Mouse (Mus musculus) bone marrow, adult 2 months (tissue): Measurements from ENCODE around the gene Cabp2.

Experiments
- CTCF ChIP-seq: fragments of 200-500 bp; IDR thresholded peaks from 2 replicates; pipeline ENCODE4 v1.5.1; 2011; ENCODE audit warnings: low read length, control low read depth; ENCODE audit not compliant: control insufficient read depth, insufficient read depth
- POLR2A ChIP-seq: fragments of 200-500 bp; IDR thresholded peaks from 2 replicates; pipeline ENCODE4 v1.6.1; 2011; ENCODE audit warnings: low read depth, mild to moderate bottlenecking, control low read depth, low read length, borderline replicate concordance; ENCODE audit not compliant: control insufficient read depth

- no peak for TF ChIP-seq POLR2A
- peak; percentile 20; the same call in 1 of the 2 replicates for TF ChIP-seq CTCF
Measured at GRCm38 (mm10) chr19:4084984-4085383, 3.6 kb downstream of the Cabp2 start.
